Mouse (Mus musculus) midbrain, embryonic 10.5 days (tissue): ENCODE data around the gene Tbc1d16. TPM values are rescaled to one million over a fixed set of nuclear protein-coding genes. Genes with fewer than 3 reads are reported as not detected.

ENCODE experiments used
- DNase-seq: peaks from one replicate; pipeline ENCODE4 v3.0.0-alpha.2; 2017; ENCODE audit warnings: low spot score
- H3K27ac ChIP-seq: fragments of 300-500 bp; sonication (generic); replicated peaks from 2 replicates; pipeline ENCODE4 v1.5.1; 2016; ENCODE audit warnings: mild to moderate bottlenecking
- H3K27me3 ChIP-seq: fragments of 300-500 bp; sonication (generic); 2 replicates; pipeline ENCODE4 v1.6.1; 2016; ENCODE audit warnings: low read depth, mild to moderate bottlenecking; ENCODE audit not compliant: poor library complexity, severe bottlenecking
- H3K36me3 ChIP-seq: fragments of 300-500 bp; sonication (generic); 2 replicates; pipeline ENCODE4 v1.6.1; 2016; ENCODE audit warnings: mild to moderate bottlenecking, moderate library complexity
- H3K4me1 ChIP-seq: fragments of 300-500 bp; sonication (generic); 2 replicates; pipeline ENCODE4 v1.6.1; 2016
- H3K4me3 ChIP-seq: fragments of 300-500 bp; sonication (generic); 2 replicates; pipeline ENCODE4 v1.5.1; 2016; ENCODE audit warnings: mild to moderate bottlenecking, moderate library complexity
- H3K9me3 ChIP-seq: fragments of 300-500 bp; sonication (generic); replicated peaks from 2 replicates; pipeline ENCODE4 v1.6.1; 2016; ENCODE audit warnings: mild to moderate bottlenecking
- WGBS: fragments of 180-500 bp; shearing (Covaris S2); methylation state at CpG from one replicate; pipeline ENCODE4 v1.1.7; 2016; 5-methylcytosine and 5-hydroxymethylcytosine counted together
- polyA plus RNA-seq: library from polyadenylated mRNA; unstranded; fragments of >200 nt; fragmentation: Nextera tagmentation; extraction: Ambion mirVana; gene quantifications from 2 replicates; pipeline ENCODE4 v1.2.1, GENCODE M21; 2016

The Tbc1d16 gene
- polyA plus RNA-seq, 1 experiment from 2014 or later, result 27.0 TPM

DNA sequence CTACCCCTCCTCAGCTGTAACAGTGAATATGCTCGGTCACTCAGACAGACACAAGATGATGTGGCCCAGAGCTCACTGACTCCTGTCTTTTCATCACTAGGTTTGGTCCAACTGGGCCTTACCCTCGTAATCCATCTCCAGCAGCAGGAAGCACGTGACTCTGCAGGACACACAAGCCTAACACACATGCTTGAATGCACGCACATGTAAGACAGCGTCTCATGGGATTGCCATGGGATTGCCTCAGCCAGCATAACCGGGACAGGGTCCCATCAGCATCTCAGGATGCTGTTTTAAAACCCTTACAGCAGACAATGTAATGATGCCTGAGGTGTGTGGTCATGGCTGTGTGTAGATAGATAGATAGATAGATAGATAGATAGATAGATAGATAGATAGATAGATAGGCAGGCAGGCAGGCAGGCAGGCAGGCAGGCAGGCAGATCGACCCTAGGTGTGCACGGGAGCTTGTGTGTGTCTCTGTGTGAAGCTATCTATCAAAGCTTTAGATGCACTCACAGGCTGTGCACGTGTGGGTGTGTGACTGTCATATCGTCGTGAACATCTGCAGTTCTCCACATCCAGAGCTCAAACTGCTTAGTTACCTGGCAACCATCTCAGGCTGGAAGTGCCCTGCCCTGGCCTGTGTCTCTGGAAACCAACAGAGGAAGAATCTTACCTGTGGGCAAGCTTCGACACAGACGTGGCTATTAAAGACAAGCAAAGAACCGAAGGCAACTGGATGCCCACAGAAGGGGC, 47.3 kb downstream of the Tbc1d16 start:
- no peak overlapping the region for H3K27ac ChIP-seq
- H3K9me3 ChIP-seq, result no peaks in the 10 kb centered on the region
- H3K36me3 ChIP-seq, result peaks cover 30% of the 10 kb centered on the region; the same call in 1 of the 2 replicates
- WGBS, result 90% methylated on average over 14 of the region's 14 CpGs
- peaks cover 49% of the 10 kb centered on the region for H3K4me1 ChIP-seq
- H3K4me3 ChIP-seq, result no peak overlapping the region
- DNase-seq, result no peak
- H3K27me3 ChIP-seq, result no peaks in the 10 kb centered on the region

DNA sequence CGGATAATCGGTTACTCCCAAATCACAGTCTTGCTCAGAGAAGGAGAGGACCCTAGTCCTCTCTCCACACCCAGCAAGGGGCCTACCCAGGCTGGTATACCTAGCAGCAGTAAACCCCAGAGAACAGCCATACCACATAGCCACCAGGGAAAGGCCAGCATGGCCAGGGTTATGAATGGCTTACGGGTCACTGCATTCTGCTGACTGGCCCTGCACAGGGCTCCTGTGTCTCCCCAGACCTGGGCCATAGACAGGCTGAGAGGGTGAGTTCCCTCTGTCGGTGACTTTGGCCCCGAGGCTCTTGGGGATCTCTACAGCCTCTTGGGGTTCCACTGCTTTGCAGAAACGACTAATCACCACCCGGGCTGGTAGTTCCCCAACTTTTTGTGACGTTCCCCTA, 50.0 kb downstream of the Tbc1d16 start:
- peaks cover 42% of the 10 kb centered on the region for H3K4me1 ChIP-seq
- H3K27me3 ChIP-seq, result no peaks in the 10 kb centered on the region
- no peaks in the 10 kb centered on the region for H3K9me3 ChIP-seq
- no peak overlapping the region for H3K27ac ChIP-seq
- DNase-seq, result no peak
- H3K4me3 ChIP-seq, result no peak overlapping the region
- H3K36me3 ChIP-seq, result peaks cover 37% of the 10 kb centered on the region
- 81% methylated on average over 8 of the region's 8 CpGs for WGBS

DNA sequence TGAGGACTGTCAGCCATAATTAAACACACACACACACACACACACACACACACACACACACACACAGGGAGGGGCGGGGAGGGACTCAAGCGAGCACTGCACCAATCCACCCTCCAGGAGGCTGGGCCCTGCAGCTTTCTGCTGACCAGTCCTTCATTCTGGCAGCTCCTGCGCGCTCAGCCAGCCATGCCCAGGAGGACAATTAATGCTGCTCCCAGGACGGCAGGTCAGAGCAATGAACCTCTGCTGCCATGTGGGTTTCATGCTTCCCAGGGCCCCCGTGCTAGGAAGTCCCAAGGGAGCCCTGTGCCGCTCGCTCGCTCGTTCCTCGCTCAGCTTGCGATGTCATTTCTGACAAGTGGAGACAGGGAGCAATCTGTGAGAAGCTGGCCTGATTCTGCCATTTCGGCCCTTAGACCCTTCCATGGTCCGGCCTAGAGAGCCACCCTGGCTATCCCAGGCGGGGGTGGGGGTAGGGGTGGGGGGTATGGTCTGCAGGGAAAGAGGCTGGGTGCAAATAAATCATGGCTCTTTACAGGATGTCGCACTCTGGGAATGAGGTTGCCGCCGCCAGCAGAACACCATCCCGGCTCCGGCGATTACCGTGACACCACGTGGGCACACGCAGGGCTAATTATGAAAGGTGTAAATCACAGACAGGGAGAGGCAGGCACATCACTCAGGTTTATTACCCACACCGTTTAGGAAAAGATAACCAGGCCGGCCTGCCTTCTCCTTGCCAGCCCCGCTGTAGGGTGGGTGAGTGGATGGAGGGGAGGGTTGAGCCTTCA, 51.7 kb downstream of the Tbc1d16 start:
- WGBS, result 83% methylated on average over 27 of the region's 27 CpGs
- Histone ChIP-seq H3K9me3 (no peaks in the 10 kb centered on the region), H3K27me3 (no peaks in the 10 kb centered on the region), H3K27ac (peak overlapping the region; percentile 52), H3K4me1 (peaks cover 37% of the 10 kb centered on the region), H3K4me3 (no peak overlapping the region), H3K36me3 (peaks cover 54% of the 10 kb centered on the region)
- DNase-seq, result no peak

DNA sequence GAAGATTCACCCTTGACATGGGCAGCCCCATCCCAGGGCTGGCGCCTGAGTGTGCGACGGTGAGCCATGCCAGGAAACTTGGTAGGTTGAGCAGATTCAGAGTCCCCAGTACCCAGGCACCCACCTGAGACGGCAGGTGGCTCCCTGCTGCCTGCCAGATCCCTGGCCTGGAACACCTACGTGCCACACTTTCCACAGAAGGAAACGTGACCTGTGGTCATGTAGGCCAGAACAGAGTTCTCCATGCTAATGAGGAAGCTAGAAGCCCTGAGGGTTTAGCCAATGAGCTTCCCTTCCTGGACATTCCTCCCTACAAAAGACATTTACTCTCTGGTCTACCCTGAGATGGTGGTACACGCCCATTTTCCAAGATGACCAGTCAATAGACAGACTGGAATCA, 56.7 kb downstream of the Tbc1d16 start:
- H3K27me3 ChIP-seq, result no peaks in the 10 kb centered on the region
- WGBS, result 91% methylated on average over 7 of the region's 7 CpGs
- H3K4me1 ChIP-seq, result peaks cover 9% of the 10 kb centered on the region
- no peak overlapping the region for H3K27ac ChIP-seq
- no peak for DNase-seq
- no peaks in the 10 kb centered on the region for H3K9me3 ChIP-seq
- H3K36me3 ChIP-seq, result peaks cover 52% of the 10 kb centered on the region
- no peak overlapping the region for H3K4me3 ChIP-seq

DNA sequence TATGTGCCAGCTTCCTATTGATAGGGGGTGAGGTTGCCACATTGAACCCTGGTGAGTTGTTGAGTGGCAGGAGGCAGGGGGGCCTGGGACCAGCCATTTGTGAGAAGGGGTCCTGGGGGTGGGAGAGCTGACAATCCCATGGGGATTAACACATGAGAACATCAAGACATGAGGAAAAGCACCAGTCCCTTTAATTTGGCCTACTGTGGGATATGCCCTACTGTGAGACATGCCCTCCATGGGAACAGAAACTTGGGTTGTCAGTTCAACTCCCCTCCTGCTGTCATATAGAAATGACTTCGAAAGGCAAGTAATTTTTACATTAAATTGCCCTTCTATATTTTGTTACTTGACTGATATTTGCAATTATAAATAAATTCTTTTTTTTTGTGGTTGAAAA, 59.4 kb downstream of the Tbc1d16 start:
- H3K4me3 ChIP-seq, result no peak overlapping the region
- H3K36me3 ChIP-seq, result peaks cover 38% of the 10 kb centered on the region
- no peaks in the 10 kb centered on the region for H3K27me3 ChIP-seq
- peaks cover 18% of the 10 kb centered on the region for H3K4me1 ChIP-seq
- no peak for DNase-seq
- H3K9me3 ChIP-seq, result no peaks in the 10 kb centered on the region
- no peak overlapping the region for H3K27ac ChIP-seq
- 89% methylated on average over 1 of the region's 1 CpGs for WGBS

DNA sequence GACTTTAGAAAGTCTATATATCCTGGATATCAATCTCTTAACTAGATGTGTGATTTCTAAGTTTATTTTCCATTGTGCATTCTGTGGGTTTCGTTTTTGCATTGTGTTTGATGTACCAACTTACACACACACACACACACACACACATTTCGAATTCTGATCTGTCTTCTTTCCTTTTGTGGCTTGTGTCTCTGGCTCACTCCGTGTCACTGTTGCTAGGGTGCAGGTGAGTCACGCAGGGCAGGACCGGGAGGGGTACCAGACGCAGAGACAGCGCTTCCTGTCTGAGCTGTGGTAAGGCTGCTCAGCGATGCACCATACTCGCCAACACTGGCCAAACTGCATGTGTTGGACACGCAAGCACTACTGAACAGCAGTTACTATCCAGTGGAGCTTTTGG, 62.3 kb downstream of the Tbc1d16 start:
- Histone ChIP-seq H3K4me1 (peaks cover 21% of the 10 kb centered on the region), H3K36me3 (peaks cover 10% of the 10 kb centered on the region; the same call in 1 of the 2 replicates), H3K27me3 (no peaks in the 10 kb centered on the region), H3K4me3 (no peak overlapping the region), H3K9me3 (no peaks in the 10 kb centered on the region), H3K27ac (no peak overlapping the region)
- DNase-seq, result no peak
- 87% methylated on average over 10 of the region's 10 CpGs for WGBS

DNA sequence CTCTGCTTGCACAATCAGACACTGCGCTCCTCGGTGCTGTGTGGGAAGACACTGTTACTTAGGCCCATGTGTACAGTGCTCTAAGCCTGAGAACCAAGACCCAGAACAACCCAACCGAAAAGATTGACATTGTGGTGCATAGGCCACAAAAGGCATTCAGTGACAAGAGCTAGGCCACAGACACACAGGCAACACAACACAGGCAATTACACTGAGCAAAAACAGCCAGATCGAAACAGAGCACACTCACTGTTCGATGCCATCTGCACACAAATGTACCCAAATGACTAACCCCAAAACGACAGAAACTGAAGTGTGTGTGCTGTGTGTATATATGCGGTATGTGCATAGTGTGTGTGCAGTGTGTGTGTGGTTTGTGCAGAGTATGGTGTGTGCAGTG, 63.9 kb downstream of the Tbc1d16 start:
- H3K9me3 ChIP-seq, result no peaks in the 10 kb centered on the region
- no peak overlapping the region for H3K27ac ChIP-seq
- H3K27me3 ChIP-seq, result 0 out of 2 replicates have a peak, but pooled peaks cover 2% of the 10 kb centered on the region
- peaks cover 32% of the 10 kb centered on the region for H3K4me1 ChIP-seq
- H3K4me3 ChIP-seq, result no peak overlapping the region
- 95% methylated on average over 7 of the region's 7 CpGs for WGBS
- DNase-seq, result no peak
- H3K36me3 ChIP-seq, result no peaks in the 10 kb centered on the region

DNA sequence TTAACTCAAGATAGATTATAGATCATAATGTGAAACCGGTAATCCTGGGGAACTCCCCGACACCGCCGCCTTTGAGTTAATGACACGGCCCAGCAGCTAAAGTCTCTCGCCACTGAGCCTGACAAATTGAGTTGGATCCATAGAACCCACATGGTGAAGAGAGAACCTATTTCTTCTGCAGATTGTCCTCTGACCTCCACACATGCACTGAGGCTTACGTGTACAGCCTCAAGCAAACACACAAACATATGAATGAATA, 64.6 kb downstream of the Tbc1d16 start:
- Histone ChIP-seq H3K27me3 (peaks cover 9% of the 10 kb centered on the region), H3K4me3 (no peak overlapping the region), H3K36me3 (no peaks in the 10 kb centered on the region), H3K4me1 (peaks cover 39% of the 10 kb centered on the region), H3K27ac (no peak overlapping the region), H3K9me3 (no peaks in the 10 kb centered on the region)
- no peak for DNase-seq
- WGBS, result 94% methylated on average over 7 of the region's 7 CpGs

DNA sequence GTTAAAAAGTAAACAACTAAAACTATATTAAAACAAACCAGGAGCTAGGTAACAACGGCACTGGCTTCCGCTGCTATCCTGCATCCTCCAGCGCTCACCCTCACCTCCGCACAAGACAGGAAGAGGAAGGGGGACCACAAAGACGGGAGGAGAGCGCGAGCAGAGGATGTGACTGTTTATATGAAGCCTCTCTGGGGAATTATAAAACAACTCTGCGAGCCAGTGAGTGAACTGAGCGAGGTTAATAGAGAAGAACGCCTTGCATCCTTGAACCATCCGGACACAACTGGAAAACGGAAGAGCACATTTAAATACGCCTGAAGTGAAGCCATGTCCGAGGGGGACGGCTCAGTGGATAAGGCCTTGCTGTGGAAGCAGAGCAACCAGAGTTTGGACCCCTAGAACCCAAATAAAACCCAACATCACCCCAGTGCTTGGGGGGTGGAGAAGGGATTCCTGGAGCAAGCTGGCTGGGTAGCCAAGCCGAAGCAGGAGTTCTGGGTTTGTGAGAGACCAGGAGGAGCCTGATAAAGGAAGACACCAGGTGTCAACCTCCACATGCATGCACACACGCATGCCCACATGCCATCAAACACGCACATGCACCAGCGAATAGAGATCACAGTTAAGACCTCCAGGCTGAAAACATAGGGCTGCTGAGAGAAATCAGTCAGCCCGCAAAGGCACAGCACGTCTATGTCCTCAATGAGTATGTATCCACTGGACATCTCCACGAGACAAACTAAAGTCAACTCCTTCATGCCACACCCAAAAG, 65.2 kb downstream of the Tbc1d16 start:
- Histone ChIP-seq H3K4me1 (peaks cover 44% of the 10 kb centered on the region), H3K4me3 (no peak overlapping the region), H3K27ac (no peak overlapping the region), H3K27me3 (peaks cover 14% of the 10 kb centered on the region), H3K36me3 (no peaks in the 10 kb centered on the region), H3K9me3 (no peaks in the 10 kb centered on the region)
- 87% methylated on average over 22 of the region's 22 CpGs for WGBS
- DNase-seq, result no peak

DNA sequence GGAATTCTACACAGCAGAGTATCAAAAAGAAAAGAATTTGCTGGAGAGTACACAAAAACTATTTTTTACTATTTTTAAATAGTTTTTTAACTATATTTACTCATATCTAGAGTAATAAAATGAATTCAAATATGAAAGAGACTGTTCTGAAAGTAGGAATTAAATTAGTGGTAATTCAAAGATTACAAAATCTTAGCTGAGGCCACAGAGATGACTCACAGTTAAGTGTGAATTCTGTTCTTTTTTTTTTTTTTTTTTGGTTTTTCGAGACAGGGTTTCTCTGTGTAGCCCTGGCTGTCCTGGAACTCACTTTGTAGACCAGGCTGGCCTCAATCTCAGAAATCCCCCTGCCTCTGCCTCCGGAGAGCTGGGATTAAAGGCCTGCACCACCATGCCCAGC, 66.6 kb downstream of the Tbc1d16 start:
- no peak overlapping the region for H3K4me3 ChIP-seq
- H3K4me1 ChIP-seq, result peaks cover 59% of the 10 kb centered on the region
- DNase-seq, result no peak
- WGBS, result 78% methylated on average over 2 of the region's 2 CpGs
- peaks cover 27% of the 10 kb centered on the region for H3K27me3 ChIP-seq
- no peaks in the 10 kb centered on the region for H3K36me3 ChIP-seq
- H3K27ac ChIP-seq, result no peak overlapping the region
- no peaks in the 10 kb centered on the region for H3K9me3 ChIP-seq

DNA sequence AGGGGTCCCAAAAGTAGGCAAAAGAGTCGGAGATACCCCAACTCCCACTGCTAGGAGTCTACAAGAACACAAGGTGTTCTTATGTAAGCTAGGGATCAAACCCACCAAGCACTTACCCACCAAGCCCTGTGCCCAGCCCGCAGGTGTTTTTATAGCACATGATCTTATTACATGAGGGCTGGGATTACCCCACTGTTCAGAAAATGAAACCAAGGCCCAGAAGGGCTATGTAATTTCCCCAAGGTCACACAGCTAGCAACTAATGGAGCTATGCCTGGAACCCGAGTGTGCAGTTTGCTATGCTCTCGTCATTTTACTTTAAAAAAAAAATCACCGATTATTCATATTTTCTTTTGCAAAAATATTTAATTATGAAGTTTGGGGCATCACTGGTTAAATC, 68.2 kb downstream of the Tbc1d16 start:
- Histone ChIP-seq H3K27ac (peak overlapping the region; percentile 58; the same call in 1 of the 2 replicates), H3K36me3 (peaks cover 8% of the 10 kb centered on the region), H3K4me1 (peaks cover 65% of the 10 kb centered on the region), H3K27me3 (peaks cover 43% of the 10 kb centered on the region), H3K4me3 (no peak overlapping the region), H3K9me3 (no peaks in the 10 kb centered on the region)
- WGBS, result 93% methylated on average over 5 of the region's 5 CpGs
- no peak for DNase-seq

DNA sequence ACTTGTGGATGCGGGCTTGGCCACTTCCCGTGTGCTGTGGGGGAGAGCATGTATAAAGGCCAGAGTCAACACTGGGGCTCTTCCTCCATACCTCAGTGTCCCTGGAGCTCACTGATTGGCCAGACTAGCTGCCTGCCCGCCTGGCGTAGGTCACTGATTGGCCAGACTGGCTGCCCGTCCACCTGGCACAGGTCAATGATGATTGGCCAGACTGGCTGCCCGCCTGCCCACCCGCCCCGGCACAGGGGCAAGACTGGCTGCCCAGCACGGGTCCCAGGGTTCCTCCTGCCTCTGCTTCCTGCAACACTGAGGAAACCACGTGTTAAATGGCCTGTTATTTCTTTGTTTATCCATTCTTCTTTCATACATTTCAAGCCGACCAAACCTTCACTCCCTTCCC, 68.8 kb downstream of the Tbc1d16 start:
- peaks cover 68% of the 10 kb centered on the region for H3K4me1 ChIP-seq
- WGBS, result 33% methylated on average over 11 of the region's 11 CpGs
- peaks cover 13% of the 10 kb centered on the region for H3K36me3 ChIP-seq
- H3K27me3 ChIP-seq, result peaks cover 49% of the 10 kb centered on the region
- peak overlapping the region; percentile 58 for H3K27ac ChIP-seq
- peak; percentile 62 for DNase-seq
- peak overlapping the region; percentile 29; the same call in 1 of the 2 replicates for H3K4me3 ChIP-seq
- H3K9me3 ChIP-seq, result no peaks in the 10 kb centered on the region
